Mouse (Mus musculus) heart, postnatal 4 days (tissue): ENCODE measurements around the gene Usp17ld. TPM values are rescaled to one million over a fixed set of nuclear protein-coding genes. Genes with fewer than 3 reads are reported as not detected.
"Not testable (repeated sequence)": the region's sequence is repeated elsewhere in the genome, so short reads cannot be mapped to it uniquely, and the experiment has no call there.

Experiments used
- DNase-seq: peaks from one replicate; pipeline ENCODE4 v3.0.0; 2021
- microRNA-seq, 2 experiments: library from miRNA; unstranded; fragments of <30 nt; microRNA quantifications; one replicate each; pipeline ENCODE4 v1.2.0; 2021 to 2022
- total RNA-seq, 2 experiments: library from RNA; stranded (reverse); gene quantifications; 2 replicates each; pipeline ENCODE4 v1.2.3; 2021

The Usp17ld gene
- not detected for total RNA-seq

- DNase-seq, result not testable (repeated sequence)
Measured at GRCm38 (mm10) chr7:103252405-103252804, at the start of gene Usp17ld. Gene Usp17ld, minus strand, starts transcription at chr7:103252505.

- DNase-seq, result no peak
Measured at GRCm38 (mm10) chr7:103216696-103217095, 35.6 kb downstream of the Usp17ld start, which contains the start of gene Olfr594. Gene Olfr594, plus strand, starts transcription at chr7:103216996.

- DNase-seq, result not testable (repeated sequence)
Measured at GRCm38 (mm10) chr7:103212050-103212449, 40.3 kb downstream of the Usp17ld start.

- no peak for DNase-seq
Measured at GRCm38 (mm10) chr7:103211562-103211961, 40.7 kb downstream of the Usp17ld start, which contains the start of gene Olfr593. Gene Olfr593, plus strand, starts transcription at chr7:103211862.

Small RNAs within 50 kb of the gene (microRNA-seq; reads per million reads assigned to microRNA genes)
- gene Gm23550, result 0 reads per million in 2 experiments
- 0 reads per million in 2 experiments for gene Gm25171

Other genes starting within 250 kb of the Usp17ld start
- gene Olfr582, start 214.5 kb downstream of the Usp17ld start, total RNA-seq, result not detected
- gene Olfr583, start 201.2 kb downstream of the Usp17ld start, total RNA-seq, result not detected
- not detected for gene Olfr584, start 170.6 kb downstream of the Usp17ld start, total RNA-seq
- gene Olfr585, start 154.8 kb downstream of the Usp17ld start, total RNA-seq, result not detected
- not detected for gene Olfr586, start 126.9 kb downstream of the Usp17ld start, total RNA-seq
- gene Olfr588-ps1, start 111.6 kb downstream of the Usp17ld start, total RNA-seq, result not detected
- not detected for gene Olfr589, start 96.1 kb downstream of the Usp17ld start, total RNA-seq
- gene Olfr591, start 74.2 kb downstream of the Usp17ld start, total RNA-seq, result not detected
- not detected for gene Olfr592, start 67.7 kb downstream of the Usp17ld start, total RNA-seq
- not detected for gene Olfr593, start 40.6 kb downstream of the Usp17ld start, total RNA-seq
- gene Olfr594, start 35.5 kb downstream of the Usp17ld start, total RNA-seq, result not detected
- gene Olfr596, start 53.1 kb upstream of the Usp17ld start, total RNA-seq, result not detected
- not detected for gene Olfr597, start 63.8 kb upstream of the Usp17ld start, total RNA-seq
- gene Olfr598, start 71.1 kb upstream of the Usp17ld start, total RNA-seq, result not detected
- not detected for gene Olfr599, start 83.4 kb upstream of the Usp17ld start, total RNA-seq
- gene Olfr600, start 97.2 kb upstream of the Usp17ld start, total RNA-seq, result not detected
- not detected for gene Olfr601, start 110.2 kb upstream of the Usp17ld start, total RNA-seq
- gene Olfr603, start 133.7 kb upstream of the Usp17ld start, total RNA-seq, result not detected
- under 1 TPM in 1 of 2 experiments, not detected in 1; 0.21 TPM for gene Usp17lc, start 162.6 kb upstream of the Usp17ld start, total RNA-seq
- gene Olfr605, start 192.9 kb upstream of the Usp17ld start, total RNA-seq, result not detected
- gene Olfr606, start 196.5 kb upstream of the Usp17ld start, total RNA-seq, result not detected
- gene Olfr607, start 211.6 kb upstream of the Usp17ld start, total RNA-seq, result not detected
- gene Olfr608, start 217.4 kb upstream of the Usp17ld start, total RNA-seq, result 1 to 10 TPM; 3.8 to 4.1 TPM
- gene Olfr609, start 245.6 kb upstream of the Usp17ld start, total RNA-seq, result not detected